9 mouse cellular contexts compared by ENCODE assay signal in genomic region chr19:5801432-5801964, GRCm38 (mm10). TPM values are rescaled to one million over a fixed set of nuclear protein-coding genes. Genes with fewer than 3 reads are reported as not detected.
DNase-seq lines count a peak whose midpoint lies in the region; ATAC-seq lines count a peak whose summit lies in the region.
"Had no signal": no experiment of that assay in that cellular context is flagged by ENCODE, and none has a peak within 500 bp of the region (broad histone marks: within the 10 kb centered on the region; RNA-seq: fewer than 3 reads in every experiment).

No protein-coding gene starts in this region.

- ATAC-seq in hindbrain, embryonic 12.5 days (ENCODE audit: low FRiP score) = no peak
- ATAC-seq in midbrain, embryonic 15.5 days (replicated peaks) = no peak

- H3K9me3 ChIP-seq in hindbrain, embryonic 12.5 days (replicated peaks) = no peaks in the 10 kb centered on the region
- H3K9me3 ChIP-seq in midbrain, embryonic 15.5 days = no peaks in the 10 kb centered on the region

- 8% methylated on average over 3 of the region's 3 CpGs for WGBS in hindbrain, embryonic 12.5 days
- WGBS in midbrain, embryonic 15.5 days = 3% methylated on average over 3 of the region's 3 CpGs

- peak overlapping the region; percentile 99 for H3K27ac ChIP-seq in hindbrain, embryonic 12.5 days
- peak overlapping the region; percentile 100 for H3K27ac ChIP-seq in midbrain, embryonic 15.5 days

- peak overlapping the region; percentile 90 for H3K4me2 ChIP-seq in hindbrain, embryonic 12.5 days (replicated peaks)
- peak overlapping the region; percentile 89 for H3K4me2 ChIP-seq in midbrain, embryonic 15.5 days

- H3K4me3 ChIP-seq in hindbrain, embryonic 12.5 days = peak overlapping the region; percentile 98
- H3K4me3 ChIP-seq in midbrain, embryonic 15.5 days = peak overlapping the region; percentile 80

- H3K36me3 ChIP-seq in hindbrain, embryonic 12.5 days = peaks cover 21% of the 10 kb centered on the region
- H3K36me3 ChIP-seq in midbrain, embryonic 15.5 days (replicated peaks) = peaks cover 2% of the 10 kb centered on the region; the same call in 1 of the 2 replicates

- H3K4me1 ChIP-seq in hindbrain, embryonic 12.5 days = peaks cover 41% of the 10 kb centered on the region
- H3K4me1 ChIP-seq in midbrain, embryonic 15.5 days = peaks cover 31% of the 10 kb centered on the region

- H3K27me3 ChIP-seq in hindbrain, embryonic 12.5 days = no peaks in the 10 kb centered on the region
- no peaks in the 10 kb centered on the region for H3K27me3 ChIP-seq in midbrain, embryonic 15.5 days (replicated peaks)

- peak overlapping the region; percentile 100 for H3K9ac ChIP-seq in hindbrain, embryonic 12.5 days
- H3K9ac ChIP-seq in midbrain, embryonic 15.5 days = peak overlapping the region; percentile 77

- peak; percentile 17 for DNase-seq in kidney, adult 9 months
- DNase-seq in kidney, postnatal 4 days = no peak
- peak; percentile 61 for DNase-seq in Muller cell, postnatal 12 days (ENCODE audit: inconsistent ontology term)
- no peak for DNase-seq in urinary bladder, postnatal 36 days (ENCODE audit: low spot score in 2 of 2)
- DNase-seq in frontal cortex, adult 2 months (ENCODE audit: extremely low spot score in 1 of 2, low spot score in 1 of 2) = no peak
- DNase-seq in cerebellum, adult 18-20 months = no peak
- DNase-seq: right cerebral cortex, postnatal 4 days had no signal

RNA-seq across cellular contexts. Expression of gene Scyl1, which starts 30.3 kb away (rescaled TPM):
- 71.8 and 73.7 TPM in 2 replicates for polyA plus RNA-seq in hindbrain, embryonic 12.5 days (2016; fragmentation: Nextera tagmentation; extraction: Ambion mirVana)
- polyA plus RNA-seq in midbrain, embryonic 15.5 days (2015; fragmentation: Nextera tagmentation; extraction: Ambion mirVana) = 87.6 and 94.7 TPM in 2 replicates
- polyA plus RNA-seq in frontal cortex, adult 2 months (2012; rRNA removed) = 111 and 120 TPM in 2 replicates

Comparison
In these comparisons a context has a peak if more than half of its experiments do, and no peak if none do; other contexts are left out.
1. DNase-seq: peak in kidney, adult 9 months (single experiment) and Muller cell, postnatal 12 days (single experiment); none in kidney, postnatal 4 days (0 of 2), urinary bladder, postnatal 36 days (0 of 2), frontal cortex, adult 2 months (0 of 2) and cerebellum, adult 18-20 months (0 of 2).